ENCODE assay signal across 15 mouse cellular contexts in the genomic region with DNA sequence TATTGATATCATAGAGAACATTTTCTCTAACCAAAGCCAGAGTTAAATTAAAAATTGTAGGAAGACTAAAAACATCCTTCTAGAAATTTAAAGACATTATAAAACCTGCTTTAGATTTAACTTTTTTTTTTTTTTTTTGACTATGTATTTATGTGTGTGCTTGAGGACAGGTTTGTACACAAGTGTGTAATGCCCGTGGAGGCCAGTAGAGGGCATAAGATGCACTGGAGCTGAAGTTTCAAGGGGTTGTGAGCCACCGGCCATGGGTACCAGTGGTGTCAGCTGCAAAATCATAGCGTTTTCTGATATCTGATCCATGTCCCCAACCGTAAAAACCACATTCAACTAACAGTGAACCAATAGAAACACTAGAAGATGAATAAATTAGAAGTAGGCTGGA.
A peak's percentile ranks its signal among the peaks of the same experiment; 100 is the strongest.
DNase-seq lines count a peak whose midpoint lies in the region; ATAC-seq and TF ChIP-seq lines count a peak whose summit lies in the region.
"Had no signal": no experiment of that assay in that cellular context is flagged by ENCODE, and none has a peak within 500 bp of the region (broad histone marks: within the 10 kb centered on the region; RNA-seq: fewer than 3 reads in every experiment).

No protein-coding gene starts in this region.

- H3K36me3 ChIP-seq in midbrain, postnatal 0 days (ENCODE audit: insufficient read depth, low read length), result no peaks in the 10 kb centered on the region
- H3K36me3 ChIP-seq in midbrain, embryonic 14.5 days (ENCODE audit: control insufficient read depth, insufficient read depth, low read length), result no peaks in the 10 kb centered on the region
- H3K36me3 ChIP-seq: limb, embryonic 15.5 days; midbrain, embryonic 10.5 days had no signal

- H3K4me3 ChIP-seq in cerebellum, adult 2 months (replicated peaks; ENCODE audit: insufficient read depth, low read depth, low read length), result no peak overlapping the region
- no peak overlapping the region for H3K4me3 ChIP-seq in midbrain, postnatal 0 days (ENCODE audit: low read depth, low read length)
- no peak overlapping the region for H3K4me3 ChIP-seq in midbrain, embryonic 14.5 days (replicated peaks; ENCODE audit: low read depth, low read length)
- H3K4me3 ChIP-seq: limb, embryonic 15.5 days; midbrain, embryonic 10.5 days had no signal

- no peaks in the 10 kb centered on the region for H3K27me3 ChIP-seq in cerebellum, adult 2 months (ENCODE audit: control insufficient read depth, insufficient read depth, low read length)
- H3K27me3 ChIP-seq in midbrain, postnatal 0 days (ENCODE audit: insufficient read depth, low read length), result no peaks in the 10 kb centered on the region
- no peaks in the 10 kb centered on the region for H3K27me3 ChIP-seq in midbrain, embryonic 14.5 days (ENCODE audit: control insufficient read depth, insufficient read depth, low read length)
- H3K27me3 ChIP-seq: limb, embryonic 15.5 days had no signal

- TF ChIP-seq POLR2A in cerebellum, adult 2 months (IDR thresholded peaks at IDR 0.05; ENCODE audit: borderline replicate concordance, insufficient read depth, low read length), result no peak

- H3K9ac ChIP-seq in midbrain, postnatal 0 days (replicated peaks; ENCODE audit: low read length, poor library complexity, severe bottlenecking), result no peak overlapping the region
- H3K9ac ChIP-seq in midbrain, embryonic 14.5 days (replicated peaks; ENCODE audit: low read length), result no peak overlapping the region
- H3K9ac ChIP-seq: limb, embryonic 15.5 days had no signal

- H3K27ac ChIP-seq in cerebellum, adult 2 months (ENCODE audit: insufficient read depth, low read length), result no peak overlapping the region
- H3K27ac ChIP-seq in midbrain, postnatal 0 days (ENCODE audit: low read depth, low read length), result no peak overlapping the region
- H3K27ac ChIP-seq in midbrain, embryonic 14.5 days (replicated peaks; ENCODE audit: low read depth, low read length), result no peak overlapping the region
- H3K27ac ChIP-seq: limb, embryonic 15.5 days; midbrain, embryonic 10.5 days had no signal

- H3K4me1 ChIP-seq in cerebellum, adult 2 months (ENCODE audit: control insufficient read depth, insufficient read depth, low read length), result no peaks in the 10 kb centered on the region
- no peaks in the 10 kb centered on the region for H3K4me1 ChIP-seq in midbrain, postnatal 0 days (ENCODE audit: insufficient read depth, low read length)
- H3K4me1 ChIP-seq in midbrain, embryonic 14.5 days (ENCODE audit: control insufficient read depth, insufficient read depth, low read length), result no peaks in the 10 kb centered on the region

- 75% methylated on average over 4 of the region's 4 CpGs for WGBS in cerebellum, adult 2 months
- WGBS in midbrain, postnatal 0 days, result 75% methylated on average over 4 of the region's 4 CpGs
- 76% methylated on average over 4 of the region's 4 CpGs for WGBS in midbrain, embryonic 14.5 days

- DNase-seq in cerebellum, postnatal 14 days, result peak; percentile 8 to 9
- DNase-seq in cerebellum, adult 2 months, result no peak
- peak; percentile 16 to 22 for DNase-seq in kidney, postnatal 4 days
- DNase-seq in kidney, adult 11 months, result no peak
- DNase-seq in midbrain, postnatal 0 days (ENCODE audit: low spot score), result no peak
- DNase-seq in midbrain, embryonic 14.5 days, result no peak
- peak; percentile 2 for DNase-seq in c-Kit-positive CD71-positive TER-119-positive erythroid progenitor cells, embryonic 14.5 days (ENCODE audit: low spot score)
- no peak for DNase-seq in gastrocnemius, postnatal 36 days
- DNase-seq: cerebellum, postnatal 36 days; layer of hippocampus, adult 9-11 months; right cerebral cortex, adult 18-20 months; thymus, postnatal 36 days had no signal

- no peaks in the 10 kb centered on the region for H3K9me3 ChIP-seq in midbrain, postnatal 0 days (ENCODE audit: low read length)
- no peaks in the 10 kb centered on the region for H3K9me3 ChIP-seq in midbrain, embryonic 14.5 days (ENCODE audit: control insufficient read depth, low read length)
- H3K9me3 ChIP-seq: limb, embryonic 15.5 days; midbrain, embryonic 10.5 days had no signal

- no peak for ATAC-seq in midbrain, postnatal 0 days (ENCODE audit: low FRiP score)
- no peak for ATAC-seq in midbrain, embryonic 14.5 days (ENCODE audit: low FRiP score, low TSS enrichment)
- ATAC-seq: intestine, embryonic 16.5 days had no signal

- no peak for TF ChIP-seq CTCF in cerebellum, adult 2 months (IDR thresholded peaks at IDR 0.05; ENCODE audit: borderline replicate concordance, insufficient read depth, low read depth, low read length)
- TF ChIP-seq CTCF in midbrain, postnatal 0 days (IDR thresholded peaks at IDR 0.05), result peak; percentile 27

- intact Hi-C loops in gastrocnemius, postnatal 36 days (cut with DNase I), result no loop called here

- H3K4me2 ChIP-seq in midbrain, postnatal 0 days (ENCODE audit: low read depth, low read length, poor library complexity, severe bottlenecking), result no peak overlapping the region
- H3K4me2 ChIP-seq in midbrain, embryonic 14.5 days (ENCODE audit: low read length), result no peak overlapping the region
- H3K4me2 ChIP-seq: limb, embryonic 15.5 days had no signal

Comparison
In these comparisons a context has a peak if more than half of its experiments do, and no peak if none do; other contexts are left out.
1. DNase-seq: peak in cerebellum, postnatal 14 days (2 of 2), kidney, postnatal 4 days (2 of 2) and c-Kit-positive CD71-positive TER-119-positive erythroid progenitor cells, embryonic 14.5 days (single experiment); none in cerebellum, adult 2 months (0 of 2), kidney, adult 11 months (single experiment), midbrain, postnatal 0 days (single experiment), midbrain, embryonic 14.5 days (single experiment) and gastrocnemius, postnatal 36 days (0 of 2).